Mouse (Mus musculus) C2C12 (cell line): Measurements from ENCODE around the gene Dnm1l.

Experiments
- CTCF ChIP-seq: IDR thresholded peaks from one replicate; pipeline ENCODE4 v1.5.1; 2011; ENCODE audit not compliant: control insufficient read depth, insufficient read depth, insufficient read length
- FOSL1 ChIP-seq: IDR thresholded peaks from one replicate; pipeline ENCODE4 v1.8.0; 2011; ENCODE audit warnings: mild to moderate bottlenecking, low read length; ENCODE audit not compliant: poor library complexity, insufficient read depth, severe bottlenecking
- MAX ChIP-seq: IDR thresholded peaks from one replicate; pipeline ENCODE4 v1.6.1; 2011; ENCODE audit warnings: mild to moderate bottlenecking, control low read depth
- MYOD1 ChIP-seq: IDR thresholded peaks from one replicate; pipeline ENCODE4 v1.6.1; 2011; ENCODE audit warnings: low read depth; ENCODE audit not compliant: control insufficient read depth, insufficient read length

GRCm38 (mm10) chr16:16272978-16273377 is 85.8 kb downstream of the Dnm1l start:
- TF ChIP-seq FOSL1 (no peak), MAX (no peak), CTCF (no peak), MYOD1 (no peak)
